Comparison of ENCODE assay signal across 8 mouse cellular contexts in the genomic region with DNA sequence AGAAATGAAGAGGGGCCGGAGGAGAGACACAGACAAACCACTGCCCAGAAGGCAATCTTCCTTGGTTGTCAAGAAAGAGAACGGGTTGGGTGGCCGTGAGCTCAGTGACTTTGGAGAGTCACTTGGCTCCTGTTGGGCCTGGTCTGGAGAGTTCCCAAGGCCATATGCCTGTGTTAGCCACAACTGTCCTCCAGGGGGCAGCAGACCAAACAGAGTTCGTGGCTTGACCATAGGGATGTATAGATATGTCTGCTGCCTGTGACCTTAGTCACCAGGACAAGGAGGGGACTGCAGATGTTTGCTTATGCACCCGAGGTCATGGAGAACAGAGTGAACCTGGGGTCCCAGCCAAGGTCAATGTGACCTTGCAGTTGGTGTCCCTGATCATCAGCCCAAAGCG.
DNase-seq lines count a peak whose midpoint lies in the region; ATAC-seq lines count a peak whose summit lies in the region.

No protein-coding gene starts in this region.

- peaks cover 27% of the 10 kb centered on the region; the same call in 1 of the 2 replicates for H3K27me3 ChIP-seq in limb, embryonic 10.5 days (ENCODE audit: low read depth, poor library complexity, severe bottlenecking)

- WGBS in limb, embryonic 10.5 days = 53% methylated on average over 6 of the region's 6 CpGs

- ATAC-seq in erythroblast, adult 5-6 weeks (replicated peaks; ENCODE audit: low FRiP score, poor library complexity, severe bottlenecking) = no peak; the same call in 1 of the 2 replicates

- H3K36me3 ChIP-seq in limb, embryonic 10.5 days = no peaks in the 10 kb centered on the region

- no peak overlapping the region for H3K4me3 ChIP-seq in limb, embryonic 10.5 days

- peak; percentile 50 for DNase-seq in gastrocnemius, adult 18-20 months (ENCODE audit: low spot score)
- no peak for DNase-seq in gastrocnemius, adult 8-10 months (ENCODE audit: low spot score in 2 of 2)
- peak; percentile 31 to 39 for DNase-seq in urinary bladder, adult 18-20 months (ENCODE audit: low spot score in 2 of 2)
- DNase-seq in urinary bladder, postnatal 10 days (ENCODE audit: low spot score) = no peak
- DNase-seq in embryo, embryonic 10 days (ENCODE audit: low spot score) = peak; percentile 90
- DNase-seq in limb, embryonic 10.5 days (ENCODE audit: low spot score) = peak; percentile 84
- DNase-seq in ovary, postnatal 36 days (ENCODE audit: low spot score) = peak; percentile 52

- no peaks in the 10 kb centered on the region for H3K9me3 ChIP-seq in limb, embryonic 10.5 days (replicated peaks)

- H3K4me1 ChIP-seq in limb, embryonic 10.5 days = peaks cover 47% of the 10 kb centered on the region

- no peak overlapping the region for H3K27ac ChIP-seq in limb, embryonic 10.5 days

Comparison
In these comparisons a context has a peak if more than half of its experiments do, and no peak if none do; other contexts are left out.
1. DNase-seq: peak in gastrocnemius, adult 18-20 months (single experiment), urinary bladder, adult 18-20 months (2 of 2), embryo, embryonic 10 days (single experiment), limb, embryonic 10.5 days (single experiment) and ovary, postnatal 36 days (single experiment); none in gastrocnemius, adult 8-10 months (0 of 2) and urinary bladder, postnatal 10 days (single experiment).